19 mouse cellular contexts compared by ENCODE assay signal in the genomic region with DNA sequence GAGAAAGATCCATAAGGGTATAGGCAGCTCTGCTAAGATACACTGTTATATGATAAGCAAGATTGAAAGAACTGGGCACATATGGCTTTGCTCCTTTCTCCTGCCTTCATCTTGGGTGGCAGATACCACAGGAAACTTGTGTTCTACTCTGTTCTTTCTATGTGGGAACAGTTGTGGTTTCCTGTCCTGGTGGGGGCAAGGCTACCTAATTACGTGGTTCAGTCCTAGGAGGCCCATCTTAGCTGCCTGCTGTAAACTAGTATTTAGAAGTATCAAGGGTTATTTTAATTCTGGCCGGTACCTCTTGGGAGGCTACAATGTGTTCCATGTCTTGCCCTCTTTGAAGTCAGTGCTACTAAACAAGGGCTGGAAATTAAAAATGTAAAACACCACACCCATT.
A peak's percentile ranks its signal among the peaks of the same experiment; 100 is the strongest.
DNase-seq lines count a peak whose midpoint lies in the region; ATAC-seq and TF ChIP-seq lines count a peak whose summit lies in the region.
"Had no signal": no experiment of that assay in that cellular context is flagged by ENCODE, and none has a peak within 500 bp of the region (broad histone marks: within the 10 kb centered on the region; RNA-seq: fewer than 3 reads in every experiment).

No protein-coding gene starts in this region.

- 0 out of 2 replicates have a peak, but pooled peaks cover 4% of the 10 kb centered on the region for H3K4me1 ChIP-seq in hindbrain, embryonic 14.5 days (replicated peaks; ENCODE audit: control insufficient read depth, insufficient read depth, low read length)
- H3K4me1 ChIP-seq in hindbrain, postnatal 0 days (ENCODE audit: insufficient read depth, low read length): no peaks in the 10 kb centered on the region
- no peaks in the 10 kb centered on the region for H3K4me1 ChIP-seq in thymus, adult 2 months (replicated peaks; ENCODE audit: control insufficient read depth, insufficient read depth, low read length)
- H3K4me1 ChIP-seq: heart, embryonic 15.5 days had no signal

- H3K9ac ChIP-seq in hindbrain, embryonic 14.5 days: no peak overlapping the region
- no peak overlapping the region for H3K9ac ChIP-seq in hindbrain, postnatal 0 days (replicated peaks; ENCODE audit: low read length)
- H3K9ac ChIP-seq: forebrain, embryonic 15.5 days; heart, embryonic 15.5 days had no signal

- TF ChIP-seq POLR2A in thymus, adult 2 months (IDR thresholded peaks at IDR 0.05; ENCODE audit: control insufficient read depth, extremely low read depth, insufficient read depth, low read length, poor library complexity): no peak

- no peaks in the 10 kb centered on the region for H3K9me3 ChIP-seq in hindbrain, embryonic 14.5 days (ENCODE audit: control insufficient read depth, low read length)
- no peaks in the 10 kb centered on the region for H3K9me3 ChIP-seq in hindbrain, postnatal 0 days (ENCODE audit: low read length)
- H3K9me3 ChIP-seq: forebrain, embryonic 15.5 days; heart, embryonic 15.5 days had no signal

- no peak overlapping the region for H3K4me2 ChIP-seq in hindbrain, embryonic 14.5 days (replicated peaks)
- no peak overlapping the region for H3K4me2 ChIP-seq in hindbrain, postnatal 0 days (ENCODE audit: low read depth, low read length)
- H3K4me2 ChIP-seq: forebrain, embryonic 15.5 days; heart, embryonic 11.5 days; heart, embryonic 15.5 days had no signal

- no peak for DNase-seq in hindbrain, embryonic 14.5 days (ENCODE audit: low spot score)
- DNase-seq in hindbrain, postnatal 0 days (ENCODE audit: low spot score): no peak
- DNase-seq in 416B (ENCODE audit: low read depth): peak; percentile 77
- peak; percentile 1 for DNase-seq in CD4-positive helper T cell, adult 2 months (ENCODE audit: low read depth, low spot score)
- no peak for DNase-seq in adrenal gland, adult 18-20 months (ENCODE audit: low spot score in 2 of 2)
- DNase-seq in thymus, adult 2 months: no peak
- DNase-seq in right cerebral cortex, postnatal 25 days: no peak
- DNase-seq: adrenal gland, postnatal 14 days; B cell, adult 2 months; cerebellum, adult 11-12 months; cerebellum, adult 9-10 months; cerebellum, postnatal 36 days; gastrocnemius, postnatal 10 days; heart, adult 2 months had no signal

- no peak for TF ChIP-seq CTCF in hindbrain, postnatal 0 days (IDR thresholded peaks at IDR 0.05; ENCODE audit: low read depth)
- no peak for TF ChIP-seq CTCF in thymus, adult 2 months (IDR thresholded peaks at IDR 0.05; ENCODE audit: borderline replicate concordance, control insufficient read depth, extremely low read depth, insufficient read depth, low read length, poor library complexity)

- no peaks in the 10 kb centered on the region for H3K36me3 ChIP-seq in hindbrain, embryonic 14.5 days (replicated peaks; ENCODE audit: control insufficient read depth, insufficient read depth)
- H3K36me3 ChIP-seq in hindbrain, postnatal 0 days (ENCODE audit: insufficient read depth, low read length): no peaks in the 10 kb centered on the region
- H3K36me3 ChIP-seq in thymus, adult 2 months (ENCODE audit: control insufficient read depth, insufficient read depth, low read length): no peaks in the 10 kb centered on the region
- H3K36me3 ChIP-seq: forebrain, embryonic 15.5 days; heart, embryonic 15.5 days had no signal

- 80% methylated on average over 2 of the region's 2 CpGs for WGBS in hindbrain, embryonic 14.5 days
- WGBS in hindbrain, postnatal 0 days: 90% methylated on average over 2 of the region's 2 CpGs
- WGBS in thymus, adult 2 months: 10% methylated on average over 2 of the region's 2 CpGs

- no peak overlapping the region for H3K4me3 ChIP-seq in hindbrain, embryonic 14.5 days (replicated peaks; ENCODE audit: low read length)
- H3K4me3 ChIP-seq in hindbrain, postnatal 0 days (ENCODE audit: low read length): no peak overlapping the region
- H3K4me3 ChIP-seq in thymus, adult 2 months (ENCODE audit: control insufficient read depth, insufficient read depth, low read length): no peak overlapping the region
- H3K4me3 ChIP-seq: forebrain, embryonic 15.5 days; heart, adult 2 months; heart, embryonic 15.5 days had no signal

- H3K27ac ChIP-seq in hindbrain, embryonic 14.5 days: peak overlapping the region; percentile 23; the same call in 1 of the 2 replicates
- H3K27ac ChIP-seq in hindbrain, postnatal 0 days: no peak overlapping the region
- H3K27ac ChIP-seq in thymus, adult 2 months (ENCODE audit: control insufficient read depth, insufficient read depth, low read length): no peak overlapping the region
- H3K27ac ChIP-seq: forebrain, embryonic 15.5 days; heart, adult 2 months; heart, embryonic 15.5 days had no signal

- ATAC-seq in hindbrain, embryonic 14.5 days (ENCODE audit: low FRiP score): no peak
- ATAC-seq in hindbrain, postnatal 0 days: no peak
- peak; percentile 97 for ATAC-seq in hematopoietic stem cell, adult 5-6 weeks (replicated peaks in 1 of 2; ENCODE audit: insufficient read depth in 1 of 2, low FRiP score in 2 of 2, low TSS enrichment in 1 of 2, low read depth in 1 of 2, poor library complexity in 2 of 2, severe bottlenecking in 2 of 2)
- ATAC-seq: forebrain, embryonic 15.5 days; hindbrain, embryonic 16.5 days had no signal

- H3K27me3 ChIP-seq in hindbrain, embryonic 14.5 days (ENCODE audit: control insufficient read depth, insufficient read depth, low read length): no peaks in the 10 kb centered on the region
- no peaks in the 10 kb centered on the region for H3K27me3 ChIP-seq in hindbrain, postnatal 0 days (ENCODE audit: insufficient read depth, low read length)
- H3K27me3 ChIP-seq in thymus, adult 2 months (ENCODE audit: control insufficient read depth, insufficient read depth, low read length): no peaks in the 10 kb centered on the region
- H3K27me3 ChIP-seq: forebrain, embryonic 15.5 days; heart, embryonic 15.5 days had no signal

Comparison
In these comparisons a context has a peak if more than half of its experiments do, and no peak if none do; other contexts are left out.
1. ATAC-seq: peak in hematopoietic stem cell, adult 5-6 weeks (2 of 2); none in hindbrain, embryonic 14.5 days (single experiment) and hindbrain, postnatal 0 days (single experiment).
2. DNase-seq: peak in 416B (single experiment) and CD4-positive helper T cell, adult 2 months (single experiment); none in hindbrain, embryonic 14.5 days (single experiment), hindbrain, postnatal 0 days (single experiment), adrenal gland, adult 18-20 months (0 of 2), thymus, adult 2 months (single experiment) and right cerebral cortex, postnatal 25 days (single experiment).